Mouse (Mus musculus) midbrain, embryonic 16.5 days (tissue): ENCODE measurements around the gene Lrwd1. TPM values are rescaled to one million over a fixed set of nuclear protein-coding genes. Genes with fewer than 3 reads are reported as not detected.

Experiments used
- ATAC-seq: fragments of 200-750 bp; cut with Nextera tagmentation; 2 replicates; pipeline ENCODE4 v1.8.0; 2017; ENCODE audit warnings: moderate TSS enrichment
- H3K27ac ChIP-seq: fragments of 300-500 bp; sonication (generic); 2 replicates; pipeline ENCODE4 v1.5.1; 2014; ENCODE audit warnings: mild to moderate bottlenecking, low read length, mixed read lengths
- H3K27me3 ChIP-seq: fragments of 300-500 bp; sonication (generic); 2 replicates; pipeline ENCODE4 v1.6.1; 2014; ENCODE audit warnings: low read depth, low read length, mixed read lengths; ENCODE audit not compliant: control insufficient read depth, insufficient read depth
- H3K36me3 ChIP-seq: fragments of 300-500 bp; sonication (generic); 2 replicates; pipeline ENCODE4 v1.6.1; 2014; ENCODE audit warnings: mild to moderate bottlenecking, low read length, moderate library complexity, mixed read lengths; ENCODE audit not compliant: control insufficient read depth, insufficient read depth
- H3K4me1 ChIP-seq: fragments of 300-500 bp; sonication (generic); 2 replicates; pipeline ENCODE4 v1.6.1; 2014; ENCODE audit warnings: mild to moderate bottlenecking, low read length, mixed read lengths; ENCODE audit not compliant: control insufficient read depth, insufficient read depth
- H3K4me2 ChIP-seq: fragments of 300-500 bp; sonication (generic); 2 replicates; pipeline ENCODE4 v1.6.1; 2014; ENCODE audit warnings: mild to moderate bottlenecking, low read length, mixed read lengths
- H3K4me3 ChIP-seq: fragments of 300-500 bp; sonication (generic); 2 replicates; pipeline ENCODE4 v1.5.1; 2014; ENCODE audit warnings: low read depth, mild to moderate bottlenecking, low read length, moderate library complexity, mixed read lengths
- H3K9ac ChIP-seq: fragments of 300-500 bp; sonication (generic); 2 replicates; pipeline ENCODE4 v1.6.1; 2014; ENCODE audit warnings: low read depth, low read length, mixed read lengths
- H3K9me3 ChIP-seq: fragments of 300-500 bp; sonication (generic); replicated peaks from 2 replicates; pipeline ENCODE4 v1.6.1; 2014; ENCODE audit warnings: mild to moderate bottlenecking, low read length, mixed read lengths; ENCODE audit not compliant: control insufficient read depth, poor library complexity, severe bottlenecking
- WGBS: fragments of 180-500 bp; shearing (Covaris S2); extraction: QIAGEN DNeasy Blood & Tissue Kit; methylation state at CpG from one replicate; pipeline ENCODE4 v1.1.7; 2014; 5-methylcytosine and 5-hydroxymethylcytosine counted together
- polyA plus RNA-seq: library from polyadenylated mRNA; unstranded; fragments of >200 nt; fragmentation: Nextera tagmentation; extraction: Ambion mirVana; gene quantifications from 2 replicates; pipeline ENCODE4 v1.2.1, GENCODE M21; 2015

The Lrwd1 gene
- polyA plus RNA-seq, 1 experiment from 2014 or later = 27.1 TPM

GRCm38 (mm10) chr5:136108486-136108885, 27.4 kb downstream of the Lrwd1 start:
- H3K4me3 ChIP-seq = no peak overlapping the region
- H3K4me1 ChIP-seq = no peaks in the 10 kb centered on the region
- no peak for ATAC-seq
- H3K27me3 ChIP-seq = no peaks in the 10 kb centered on the region; the same call in 1 of the 2 replicates
- H3K36me3 ChIP-seq = peaks cover 3% of the 10 kb centered on the region; the same call in 1 of the 2 replicates
- no peaks in the 10 kb centered on the region for H3K9me3 ChIP-seq
- H3K9ac ChIP-seq = no peak overlapping the region
- WGBS = 65% methylated on average over 2 of the region's 2 CpGs
- H3K4me2 ChIP-seq = no peak overlapping the region
- H3K27ac ChIP-seq = no peak overlapping the region

- H3K36me3 ChIP-seq = peaks cover 3% of the 10 kb centered on the region; the same call in 1 of the 2 replicates
- no peak overlapping the region for H3K27ac ChIP-seq
- H3K9ac ChIP-seq = no peak overlapping the region
- H3K27me3 ChIP-seq = no peaks in the 10 kb centered on the region
- H3K4me1 ChIP-seq = 0 out of 2 replicates have a peak, but pooled peaks cover 3% of the 10 kb centered on the region
- no peak overlapping the region for H3K4me2 ChIP-seq
- ATAC-seq = no peak
- no peak overlapping the region for H3K4me3 ChIP-seq
- WGBS = 90% methylated on average over 5 of the region's 5 CpGs
- no peaks in the 10 kb centered on the region for H3K9me3 ChIP-seq
Observed at GRCm38 (mm10) chr5:136104511-136104910, 31.4 kb downstream of the Lrwd1 start.

GRCm38 (mm10) chr5:136102099-136102820, 33.6 kb downstream of the Lrwd1 start:
- peak overlapping the region; percentile 78 for H3K4me2 ChIP-seq
- H3K4me1 ChIP-seq = 0 out of 2 replicates have a peak, but pooled peaks cover 3% of the 10 kb centered on the region
- H3K27me3 ChIP-seq = no peaks in the 10 kb centered on the region
- 6% methylated on average over 41 of the region's 41 CpGs for WGBS
- H3K36me3 ChIP-seq = peaks cover 3% of the 10 kb centered on the region; the same call in 1 of the 2 replicates
- peak; percentile 93 for ATAC-seq
- peak overlapping the region; percentile 46 for H3K4me3 ChIP-seq
- H3K9me3 ChIP-seq = no peaks in the 10 kb centered on the region
- H3K9ac ChIP-seq = peak overlapping the region; percentile 69
- H3K27ac ChIP-seq = peak overlapping the region; percentile 53

- Histone ChIP-seq H3K36me3 (no peaks in the 10 kb centered on the region), H3K9ac (no peak overlapping the region)
- 89% methylated on average over 10 of the region's 10 CpGs for WGBS
Observed at GRCm38 (mm10) chr5:136098536-136098935, 37.3 kb downstream of the Lrwd1 start.

GRCm38 (mm10) chr5:136095089-136095488, 40.8 kb downstream of the Lrwd1 start:
- Histone ChIP-seq H3K36me3 (peaks cover 4% of the 10 kb centered on the region; the same call in 1 of the 2 replicates), H3K9ac (no peak overlapping the region), H3K9me3 (no peaks in the 10 kb centered on the region), H3K4me3 (no peak overlapping the region), H3K4me2 (no peak overlapping the region), H3K27ac (no peak overlapping the region), H3K27me3 (no peaks in the 10 kb centered on the region), H3K4me1 (no peaks in the 10 kb centered on the region)
- no peak for ATAC-seq
- WGBS = 70% methylated on average over 7 of the region's 7 CpGs

More at GRCm38 (mm10) chr5:136098536-136098935, 37.3 kb downstream of the Lrwd1 start:
- Histone ChIP-seq H3K4me2 (no peak overlapping the region), H3K27me3 (no peaks in the 10 kb centered on the region), H3K9me3 (no peaks in the 10 kb centered on the region), H3K4me1 (0 out of 2 replicates have a peak, but pooled peaks cover 3% of the 10 kb centered on the region), H3K4me3 (no peak overlapping the region), H3K27ac (no peak overlapping the region)
- no peak for ATAC-seq

GRCm38 (mm10) chr5:136094249-136095010, 41.4 kb downstream of the Lrwd1 start:
- no peaks in the 10 kb centered on the region for H3K4me1 ChIP-seq
- no peaks in the 10 kb centered on the region for H3K9me3 ChIP-seq
- no peak overlapping the region for H3K4me3 ChIP-seq
- no peak overlapping the region for H3K9ac ChIP-seq
- H3K27me3 ChIP-seq = no peaks in the 10 kb centered on the region
- H3K27ac ChIP-seq = no peak overlapping the region
- H3K4me2 ChIP-seq = no peak overlapping the region
- no peak for ATAC-seq
- WGBS = 48% methylated on average over 8 of the region's 8 CpGs
- H3K36me3 ChIP-seq = peaks cover 4% of the 10 kb centered on the region; the same call in 1 of the 2 replicates

- Histone ChIP-seq H3K4me2 (no peak overlapping the region), H3K27ac (no peak overlapping the region), H3K4me1 (no peaks in the 10 kb centered on the region), H3K27me3 (no peaks in the 10 kb centered on the region), H3K9ac (no peak overlapping the region), H3K36me3 (peaks cover 4% of the 10 kb centered on the region; the same call in 1 of the 2 replicates), H3K9me3 (no peaks in the 10 kb centered on the region), H3K4me3 (no peak overlapping the region)
- no peak for ATAC-seq
- WGBS = 70% methylated on average over 5 of the region's 5 CpGs
Observed at GRCm38 (mm10) chr5:136091927-136092326, 43.9 kb downstream of the Lrwd1 start.

- Histone ChIP-seq H3K4me3 (no peak overlapping the region), H3K9me3 (no peaks in the 10 kb centered on the region), H3K36me3 (peaks cover 4% of the 10 kb centered on the region; the same call in 1 of the 2 replicates), H3K9ac (no peak overlapping the region), H3K27me3 (no peaks in the 10 kb centered on the region), H3K4me2 (no peak overlapping the region), H3K4me1 (peaks cover 16% of the 10 kb centered on the region), H3K27ac (no peak overlapping the region)
- WGBS = 16% methylated on average over 14 of the region's 14 CpGs
- no peak for ATAC-seq
Observed at GRCm38 (mm10) chr5:136088821-136089575, 46.9 kb downstream of the Lrwd1 start.
